8 mouse cellular contexts compared by ENCODE assay signal in genomic region chr3:90513796-90514590, GRCm38 (mm10). TPM values are rescaled to one million over a fixed set of nuclear protein-coding genes. Genes with fewer than 3 reads are reported as not detected.
DNase-seq lines count a peak whose midpoint lies in the region.

TSS of gene S100a1 (minus strand) at chr3:90514392.
TSS of gene S100a13 (plus strand) at chr3:90514435.

- DNase-seq in right cerebral cortex, adult 18-20 months: peak; percentile 69
- no peak for DNase-seq in right cerebral cortex, postnatal 36 days (ENCODE audit: low spot score in 2 of 2)
- DNase-seq in cerebellum, postnatal 25 days: peak; percentile 46 to 61
- DNase-seq in gastrocnemius, postnatal 25 days: peak; percentile 78
- peak; percentile 66 for DNase-seq in induced T-regulatory cell, adult 2 months (ENCODE audit: low read depth)
- peak in 1 of 2 experiments; percentile 37 for DNase-seq in left cerebral cortex, postnatal 14 days (ENCODE audit: low spot score in 2 of 2)
- DNase-seq in splenic B cell, adult 2 months (ENCODE audit: low read depth, low spot score): peak; percentile 37

- no peaks in the 10 kb centered on the region for H3K9me3 ChIP-seq in megakaryocyte, embryonic 14.5 days

- intact Hi-C loops in left cerebral cortex, postnatal 14 days (cut with DNase I): no loop called here

- no peaks in the 10 kb centered on the region for H3K27me3 ChIP-seq in megakaryocyte, embryonic 14.5 days (replicated peaks)
- no peaks in the 10 kb centered on the region for H3K27me3 ChIP-seq in splenic B cell, adult 2 months (ENCODE audit: control insufficient read depth, insufficient read depth, low read length, poor library complexity, severe bottlenecking)

- peak within 1 kb of the TSS; percentile 97 for H3K4me3 ChIP-seq in megakaryocyte, embryonic 14.5 days (replicated peaks)

- H3K4me1 ChIP-seq in megakaryocyte, embryonic 14.5 days: peaks cover 67% of the 10 kb centered on the region

- peaks cover 43% of the 10 kb centered on the region for H3K36me3 ChIP-seq in megakaryocyte, embryonic 14.5 days (replicated peaks; ENCODE audit: low read length)
- H3K36me3 ChIP-seq in splenic B cell, adult 2 months (ENCODE audit: control insufficient read depth, insufficient read depth, low read length, poor library complexity, severe bottlenecking): no peaks in the 10 kb centered on the region

RNA-seq across cellular contexts. Expression of gene S100a1, which starts in this region (rescaled TPM):
- total RNA-seq in gastrocnemius, postnatal 25 days (2021): 100 to 1,000 TPM; 112 to 150 TPM
- 10 to 100 TPM; 83.1 to 85.0 TPM for total RNA-seq in left cerebral cortex, postnatal 14 days (2021)
- 9.9 and 105 TPM in 2 replicates for polyA plus RNA-seq in megakaryocyte, embryonic 14.5 days (2012; ENCODE audit: insufficient read depth, low replicate concordance)

RNA-seq across cellular contexts. Expression of gene S100a13, which starts in this region (rescaled TPM):
- 10 to 100 TPM in 1 of 2 experiments, 1 to 10 TPM in 1; 9.5 to 16.8 TPM for total RNA-seq in gastrocnemius, postnatal 25 days (2021)
- total RNA-seq in left cerebral cortex, postnatal 14 days (2021): 10 to 100 TPM; 20.4 to 22.3 TPM
- 3.7 and 30.3 TPM in 2 replicates for polyA plus RNA-seq in megakaryocyte, embryonic 14.5 days (2012; ENCODE audit: insufficient read depth, low replicate concordance)

Comparison
In these comparisons a context has a peak if more than half of its experiments do, and no peak if none do; other contexts are left out.
1. DNase-seq: peak in right cerebral cortex, adult 18-20 months (single experiment), cerebellum, postnatal 25 days (2 of 2), gastrocnemius, postnatal 25 days (single experiment), induced T-regulatory cell, adult 2 months (single experiment) and splenic B cell, adult 2 months (single experiment); none in right cerebral cortex, postnatal 36 days (0 of 2).